Mouse (Mus musculus): ENCODE measurements around the gene Miox. TPM values are rescaled to one million over a fixed set of nuclear protein-coding genes. Genes with fewer than 3 reads are reported as not detected.
A peak's percentile ranks its signal among the peaks of the same experiment; 100 is the strongest.

Gene Miox
- polyA plus RNA-seq, 1 experiment from 2014 or later, result not detected

DNA sequence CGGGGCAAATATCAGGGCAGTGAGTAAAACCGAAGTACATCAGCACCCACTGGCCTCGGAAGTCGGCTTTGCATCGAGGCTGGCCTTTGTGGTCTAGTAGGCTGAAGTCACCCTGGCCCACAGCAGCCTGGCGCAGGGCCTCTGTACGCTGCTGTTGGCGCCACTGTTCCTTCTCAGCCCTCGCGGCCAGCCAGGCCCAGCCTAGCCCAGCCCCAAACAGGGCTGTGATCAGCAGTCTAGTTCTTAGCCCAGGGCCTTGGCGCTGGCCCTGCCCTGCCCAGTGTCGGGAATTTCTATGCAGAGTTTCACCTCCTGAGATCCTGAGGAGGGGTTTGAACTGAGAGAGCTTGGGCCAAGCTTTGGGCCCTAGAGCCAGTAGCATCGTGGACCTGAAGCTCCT, 37.9 kb downstream of the Miox start:
- no peak for TF ChIP-seq CTCF (IDR thresholded peaks at IDR 0.05; ENCODE audit: low read depth)
- TF ChIP-seq EP300 (optimal IDR thresholded peaks at IDR 0.05), result no peak
- Histone ChIP-seq H3K9ac (ENCODE audit: low read length) (no peak overlapping the region), H3K4me1 (replicated peaks; ENCODE audit: control insufficient read depth, insufficient read depth) (peaks cover 2% of the 10 kb centered on the region; the same call in 1 of the 2 replicates), H3K36me3 (ENCODE audit: control insufficient read depth, insufficient read depth, low read length) (peaks cover 30% of the 10 kb centered on the region), H3K27ac (replicated peaks) (no peak overlapping the region), H3K4me2 (replicated peaks; ENCODE audit: low read depth) (no peak overlapping the region), H3K4me3 (ENCODE audit: low read depth, low read length) (no peak overlapping the region), H3K9me3 (ENCODE audit: control insufficient read depth, low read length) (no peaks in the 10 kb centered on the region), H3K27me3 (ENCODE audit: control insufficient read depth, insufficient read depth, low read length) (no peaks in the 10 kb centered on the region)
- no peak for DNase-seq (ENCODE audit: low spot score)
- ATAC-seq (ENCODE audit: low FRiP score, low TSS enrichment), result no peak
- 84% methylated on average over 13 of the region's 13 CpGs for WGBS

DNA sequence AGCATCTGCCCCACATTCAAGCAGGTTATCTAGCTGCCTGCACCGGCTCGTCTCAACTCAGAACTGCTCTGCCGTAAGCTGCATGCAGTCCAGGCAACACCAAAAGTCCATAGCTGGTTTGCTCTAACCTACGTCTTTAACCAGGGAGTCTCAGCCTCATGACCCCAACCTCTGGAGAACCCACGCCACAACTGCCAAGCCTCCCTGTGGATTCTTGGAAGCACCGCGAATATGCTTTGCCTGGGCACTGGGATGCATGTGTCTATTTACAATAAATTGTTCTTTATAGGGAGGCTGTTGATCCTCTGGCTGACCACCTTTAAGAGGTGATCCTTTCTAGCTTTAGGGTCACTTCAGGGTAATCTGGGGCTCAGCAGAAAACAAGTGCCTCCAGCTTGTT, 38.3 kb downstream of the Miox start:
- H3K4me3 ChIP-seq (ENCODE audit: low read depth, low read length), result no peak overlapping the region
- ATAC-seq (ENCODE audit: low FRiP score, low TSS enrichment), result no peak

DNA sequence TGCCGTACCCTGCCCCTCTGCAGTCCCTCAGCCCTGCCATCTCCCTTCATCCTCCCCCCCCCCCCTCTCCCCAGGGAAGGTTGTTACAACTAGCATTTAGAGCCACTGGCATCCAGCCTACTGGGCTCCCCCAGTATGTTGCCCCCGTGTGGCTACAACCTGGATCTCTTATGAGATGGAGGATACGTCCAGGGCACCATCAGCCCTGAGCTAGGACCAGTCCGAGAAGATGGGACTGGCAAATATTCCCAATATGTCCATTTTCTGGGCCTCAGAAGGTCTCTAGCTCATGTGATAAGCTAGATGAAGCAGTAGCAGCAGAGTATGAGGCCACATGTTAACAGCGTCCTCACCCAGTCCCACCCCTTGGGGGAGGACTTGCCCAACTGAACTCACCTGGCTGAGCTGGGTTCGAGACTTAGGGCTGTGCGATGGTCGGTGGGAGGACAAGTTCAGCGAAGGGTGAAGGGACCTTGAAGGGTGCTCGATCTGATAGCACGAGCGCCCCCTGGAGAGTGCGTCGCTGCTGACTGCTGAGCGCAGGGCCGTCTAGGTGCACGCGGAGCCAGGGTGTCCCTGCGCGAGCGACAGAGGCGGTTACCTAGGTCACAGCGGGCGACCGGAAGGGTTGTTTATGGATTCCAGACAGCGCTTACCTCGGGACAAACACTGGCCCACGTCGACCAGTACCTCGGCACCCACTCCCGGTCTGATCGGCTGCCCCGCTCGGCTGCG, 39.0 kb downstream of the Miox start:
- Histone ChIP-seq H3K4me1 (replicated peaks; ENCODE audit: control insufficient read depth, insufficient read depth) (peaks cover 2% of the 10 kb centered on the region; the same call in 1 of the 2 replicates), H3K36me3 (ENCODE audit: control insufficient read depth, insufficient read depth, low read length) (peaks cover 26% of the 10 kb centered on the region), H3K9me3 (ENCODE audit: control insufficient read depth, low read length) (no peaks in the 10 kb centered on the region), H3K4me3 (ENCODE audit: low read depth, low read length) (peak overlapping the region; percentile 58), H3K27ac (replicated peaks) (peak overlapping the region; percentile 87), H3K9ac (ENCODE audit: low read length) (peak overlapping the region; percentile 66), H3K27me3 (ENCODE audit: control insufficient read depth, insufficient read depth, low read length) (peaks cover 4% of the 10 kb centered on the region), H3K4me2 (replicated peaks; ENCODE audit: low read depth) (peak overlapping the region; percentile 90)
- TF ChIP-seq CTCF (IDR thresholded peaks at IDR 0.05; ENCODE audit: low read depth) (peak; percentile 74), EP300 (optimal IDR thresholded peaks at IDR 0.05) (no peak)
- WGBS, result under 1% methylated on average over 35 of the region's 35 CpGs
- DNase-seq (ENCODE audit: low spot score) (peak; percentile 88), ATAC-seq (ENCODE audit: low FRiP score, low TSS enrichment) (peak; percentile 83)

More for the DNA sequence above, 38.3 kb downstream of the Miox start:
- no peak overlapping the region for H3K27ac ChIP-seq (replicated peaks)
- peaks cover 28% of the 10 kb centered on the region for H3K36me3 ChIP-seq (ENCODE audit: control insufficient read depth, insufficient read depth, low read length)
- H3K27me3 ChIP-seq (ENCODE audit: control insufficient read depth, insufficient read depth, low read length), result no peaks in the 10 kb centered on the region
- H3K4me2 ChIP-seq (replicated peaks; ENCODE audit: low read depth), result peak overlapping the region; percentile 90; the same call in 1 of the 2 replicates
- no peaks in the 10 kb centered on the region for H3K9me3 ChIP-seq (ENCODE audit: control insufficient read depth, low read length)
- peaks cover 2% of the 10 kb centered on the region; the same call in 1 of the 2 replicates for H3K4me1 ChIP-seq (replicated peaks; ENCODE audit: control insufficient read depth, insufficient read depth)
- no peak for DNase-seq (ENCODE audit: low spot score)
- no peak for TF ChIP-seq EP300 (optimal IDR thresholded peaks at IDR 0.05)
- H3K9ac ChIP-seq (ENCODE audit: low read length), result no peak overlapping the region
- WGBS, result 79% methylated on average over 7 of the region's 7 CpGs

DNA sequence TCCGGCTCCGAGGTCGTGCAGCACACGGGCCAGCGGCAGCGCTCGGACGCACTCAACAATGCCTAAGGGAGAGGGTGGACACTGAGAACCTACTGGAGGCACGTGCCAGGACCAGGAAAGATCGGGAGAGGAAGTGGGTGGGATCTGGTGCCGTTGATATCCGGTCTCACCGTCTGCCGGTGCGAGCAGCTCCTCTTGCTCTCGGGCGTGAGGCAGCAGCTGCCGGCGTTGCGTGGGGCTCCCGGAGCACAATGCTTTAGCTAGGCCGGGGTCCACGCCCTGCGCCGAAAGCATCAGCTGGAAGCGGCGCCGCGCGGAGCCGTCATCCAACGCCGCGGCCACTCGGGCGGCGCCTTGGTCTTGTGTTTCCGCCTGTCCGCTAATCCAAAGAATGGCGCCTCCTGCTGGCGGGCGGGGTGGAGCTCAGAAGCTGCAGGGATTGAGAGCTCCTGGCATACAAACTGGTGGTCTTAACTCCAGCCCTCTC, 39.6 kb downstream of the Miox start, which contains the start of gene Sco2:
Sco2 (minus strand) TSS at position 85 of the 487 bp plus-strand sequence.
- under 1% methylated on average over 42 of the region's 42 CpGs for WGBS
- ATAC-seq (ENCODE audit: low FRiP score, low TSS enrichment) (peak; percentile 79), DNase-seq (ENCODE audit: low spot score) (peak; percentile 95)
- TF ChIP-seq EP300 (optimal IDR thresholded peaks at IDR 0.05), result no peak
- peak; percentile 86 for TF ChIP-seq CTCF (IDR thresholded peaks at IDR 0.05; ENCODE audit: low read depth)
- H3K4me1 ChIP-seq (replicated peaks; ENCODE audit: control insufficient read depth, insufficient read depth), result peaks cover 2% of the 10 kb centered on the region; the same call in 1 of the 2 replicates
- H3K4me3 ChIP-seq (ENCODE audit: low read depth, low read length), result peak within 1 kb of the TSS; percentile 58
- no peaks in the 10 kb centered on the region for H3K9me3 ChIP-seq (ENCODE audit: control insufficient read depth, low read length)
- peaks cover 5% of the 10 kb centered on the region for H3K27me3 ChIP-seq (ENCODE audit: control insufficient read depth, insufficient read depth, low read length)
- H3K9ac ChIP-seq (ENCODE audit: low read length), result peak within 1 kb of the TSS; percentile 66
- peak within 1 kb of the TSS; percentile 87 for H3K27ac ChIP-seq (replicated peaks)
- peaks cover 20% of the 10 kb centered on the region for H3K36me3 ChIP-seq (ENCODE audit: control insufficient read depth, insufficient read depth, low read length)
- peak within 1 kb of the TSS; percentile 90 for H3K4me2 ChIP-seq (replicated peaks; ENCODE audit: low read depth)

DNA sequence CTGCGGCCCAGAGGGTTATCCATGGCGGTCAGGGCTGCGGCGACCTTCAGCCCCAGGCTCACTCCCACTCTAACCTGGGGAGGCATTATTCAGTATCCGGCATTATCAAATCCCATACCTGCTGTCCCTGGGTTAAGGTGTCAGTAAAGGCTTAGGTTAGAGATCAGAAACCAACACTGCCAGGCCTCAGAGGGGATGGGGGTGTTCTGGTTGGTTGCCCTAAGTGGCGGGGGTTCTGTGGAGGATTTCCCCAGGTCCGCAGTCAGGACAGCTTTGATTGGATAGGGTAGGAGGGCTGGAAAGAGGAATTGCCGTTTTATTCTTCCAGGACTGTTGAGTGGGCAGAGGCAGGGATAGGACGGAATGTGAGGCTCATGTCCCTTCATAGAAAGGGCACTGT, 40.1 kb downstream of the Miox start:
- peak overlapping the region; percentile 90 for H3K4me2 ChIP-seq (replicated peaks; ENCODE audit: low read depth)
- H3K27ac ChIP-seq (replicated peaks), result peak overlapping the region; percentile 87; the same call in 1 of the 2 replicates
- H3K4me1 ChIP-seq (replicated peaks; ENCODE audit: control insufficient read depth, insufficient read depth), result peaks cover 4% of the 10 kb centered on the region; the same call in 1 of the 2 replicates
- no peaks in the 10 kb centered on the region for H3K9me3 ChIP-seq (ENCODE audit: control insufficient read depth, low read length)
- no peak for DNase-seq (ENCODE audit: low spot score)
- 51% methylated on average over 9 of the region's 9 CpGs for WGBS
- TF ChIP-seq CTCF (IDR thresholded peaks at IDR 0.05; ENCODE audit: low read depth), result no peak
- no peak for TF ChIP-seq EP300 (optimal IDR thresholded peaks at IDR 0.05)
- H3K9ac ChIP-seq (ENCODE audit: low read length), result peak overlapping the region; percentile 66
- no peak for ATAC-seq (ENCODE audit: low FRiP score, low TSS enrichment)
- peaks cover 7% of the 10 kb centered on the region for H3K27me3 ChIP-seq (ENCODE audit: control insufficient read depth, insufficient read depth, low read length)
- peak overlapping the region; percentile 58 for H3K4me3 ChIP-seq (ENCODE audit: low read depth, low read length)
- peaks cover 17% of the 10 kb centered on the region for H3K36me3 ChIP-seq (ENCODE audit: control insufficient read depth, insufficient read depth, low read length)
